Mouse (Mus musculus) CD4-positive, CD25-positive, alpha-beta regulatory T cell, adult 4 months (primary cell): ENCODE data around the gene Ect2. TPM values are rescaled to one million over a fixed set of nuclear protein-coding genes. Genes with fewer than 3 reads are reported as not detected.

Experiments
- ATAC-seq: one replicate; pipeline ENCODE4 v1.8.0; 2017
- polyA plus RNA-seq, 2 experiments: library from polyadenylated mRNA; unstranded; fragments of 100-300 nt; shearing (Covaris generic); gene quantifications; one replicate each; pipeline ENCODE4 v1.2.1; 2017

Gene Ect2
- polyA plus RNA-seq, 2 experiments from 2014 or later, result 4.6 to 7.3 TPM

- ATAC-seq, result no peak
Observed at GRCm38 (mm10) chr3:27156594-27156949, 2.9 kb upstream of the Ect2 start.

GRCm38 (mm10) chr3:27155856-27156593 is 2.3 kb upstream of the Ect2 start:
- ATAC-seq, result no peak

DNA sequence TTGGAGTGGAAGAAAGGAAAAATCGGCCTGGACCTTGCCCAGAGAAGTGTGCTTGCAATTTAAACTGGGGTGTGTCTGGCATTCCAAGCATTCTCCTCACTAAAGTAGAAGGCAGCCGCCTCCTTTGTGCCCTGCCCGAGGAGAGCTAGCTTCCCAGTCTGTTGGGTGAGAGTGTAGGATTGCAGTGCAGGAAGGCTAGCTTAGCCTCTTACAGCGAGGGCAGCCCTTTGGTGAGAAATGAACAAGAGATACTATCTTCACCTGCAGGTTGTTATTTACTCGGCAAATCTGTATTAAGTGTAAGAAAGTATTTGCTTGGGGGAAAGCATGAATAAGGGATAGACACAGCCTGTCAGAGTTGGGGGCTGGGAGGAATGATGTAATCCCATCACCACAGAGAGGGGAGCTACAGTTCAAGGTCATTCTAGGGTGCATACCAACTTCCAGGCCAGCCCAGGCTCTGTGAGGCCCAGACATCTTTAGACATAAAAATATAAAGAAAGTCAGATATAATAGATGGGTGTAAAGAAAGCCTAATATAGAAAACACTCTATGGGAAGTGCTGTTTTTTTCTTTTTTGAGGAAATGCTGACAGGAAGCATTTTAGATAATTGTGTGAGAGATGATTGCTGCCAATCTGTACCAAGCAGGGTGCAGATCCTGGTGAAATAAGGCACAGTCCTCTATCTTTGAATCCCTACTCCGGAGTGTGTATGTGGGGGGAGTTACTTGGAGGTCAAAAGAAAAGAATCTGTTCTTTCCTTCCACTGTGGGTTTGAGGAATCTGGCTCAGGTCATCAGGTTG is 1.6 kb upstream of the Ect2 start:
- ATAC-seq, result no peak

DNA sequence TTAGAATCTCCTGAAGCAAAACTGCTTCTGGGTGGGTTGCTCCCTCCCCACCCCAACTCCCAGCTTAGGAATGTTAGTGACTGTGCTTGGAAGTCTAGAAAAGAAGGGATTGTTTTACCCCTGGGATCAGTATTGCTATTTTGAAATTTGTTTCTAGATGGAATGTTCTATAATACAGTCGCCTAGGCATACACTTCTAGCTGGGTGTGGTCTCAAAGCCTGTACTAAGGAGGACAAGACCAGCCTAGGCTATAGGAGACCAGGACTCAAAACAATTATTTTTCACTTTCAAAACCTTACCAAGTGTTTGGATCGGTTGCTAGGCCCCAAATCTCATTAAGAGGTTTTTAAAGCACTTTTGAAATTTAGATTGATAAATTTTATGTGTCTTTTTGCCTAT is 602 bp upstream of the Ect2 start:
- ATAC-seq, result no peak

DNA sequence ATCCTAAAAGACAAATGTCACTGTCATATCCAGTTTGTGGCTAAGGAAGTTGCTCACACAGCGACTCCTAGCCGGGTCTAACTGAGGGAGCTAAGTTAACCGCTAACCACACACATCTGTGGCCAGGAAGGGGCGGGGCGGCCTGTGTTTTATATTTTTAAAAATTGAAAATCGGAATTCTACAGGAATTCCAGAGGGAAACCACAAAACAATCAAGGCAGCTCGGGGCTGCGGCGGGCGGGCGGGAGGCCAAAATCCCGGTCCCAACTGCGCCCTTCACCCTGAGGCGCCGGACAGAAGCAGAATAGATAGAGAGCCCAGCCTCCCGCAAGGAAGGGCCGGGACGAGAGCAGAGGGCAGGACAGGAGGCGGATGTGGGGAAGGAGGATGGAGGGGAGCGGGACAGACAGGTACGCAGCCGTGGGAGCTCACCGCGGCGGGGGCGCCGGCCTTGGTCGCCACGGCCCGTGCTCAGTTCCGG is 447 bp downstream of the Ect2 start:
- ATAC-seq, result peak; percentile 18

GRCm38 (mm10) chr3:27145733-27146132 is 7.9 kb downstream of the Ect2 start:
- no peak for ATAC-seq

- no peak for ATAC-seq
Observed at GRCm38 (mm10) chr3:27143570-27143969, 10.1 kb downstream of the Ect2 start.

- ATAC-seq, result no peak
Observed at GRCm38 (mm10) chr3:27140101-27140500, 13.6 kb downstream of the Ect2 start.

GRCm38 (mm10) chr3:27121864-27122450 is 31.7 kb downstream of the Ect2 start:
- no peak for ATAC-seq

GRCm38 (mm10) chr3:27120932-27121331 is 32.7 kb downstream of the Ect2 start:
- ATAC-seq, result no peak

- ATAC-seq, result no peak
Observed at GRCm38 (mm10) chr3:27118227-27118626, 35.5 kb downstream of the Ect2 start.

DNA sequence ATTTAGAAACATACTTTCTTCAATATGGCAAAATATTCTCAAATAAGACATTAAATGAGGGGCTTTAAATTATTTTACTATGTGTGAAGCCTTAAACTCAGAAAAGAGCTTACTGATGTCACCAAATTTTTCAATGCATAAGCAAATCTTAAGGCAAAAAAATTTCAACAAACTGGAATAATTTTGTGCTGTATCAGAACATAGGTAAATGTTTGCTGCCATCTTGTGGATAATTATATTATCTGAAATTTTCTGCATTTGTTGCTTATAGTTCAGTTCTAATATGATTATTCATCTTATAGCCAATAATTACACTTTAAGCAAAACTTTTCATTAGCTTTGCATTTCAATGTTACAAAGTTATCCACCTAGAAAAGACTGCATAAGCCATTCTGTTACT is 42.8 kb downstream of the Ect2 start:
- no peak for ATAC-seq

DNA sequence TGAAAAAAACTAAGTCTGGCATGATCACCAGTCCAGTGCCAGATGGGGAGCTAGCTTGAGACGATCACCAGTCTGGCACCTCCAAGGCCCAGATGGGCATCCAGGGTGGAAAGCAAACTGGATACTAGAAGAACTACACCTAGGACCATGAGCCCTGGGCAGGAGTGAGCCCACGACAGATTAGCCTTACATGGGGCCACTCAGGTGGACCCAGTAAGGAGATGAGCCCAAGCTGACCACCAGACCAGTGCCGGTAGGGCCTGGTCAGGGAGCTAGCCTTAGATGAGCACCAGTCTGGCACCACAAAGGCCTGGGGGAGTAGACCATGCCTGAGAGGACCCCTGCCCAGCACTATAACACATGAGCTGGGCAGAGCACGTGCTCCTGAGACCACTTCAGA is 44.6 kb downstream of the Ect2 start:
- no peak for ATAC-seq

- no peak for ATAC-seq
Observed at GRCm38 (mm10) chr3:27107142-27107541, 46.5 kb downstream of the Ect2 start.

DNA sequence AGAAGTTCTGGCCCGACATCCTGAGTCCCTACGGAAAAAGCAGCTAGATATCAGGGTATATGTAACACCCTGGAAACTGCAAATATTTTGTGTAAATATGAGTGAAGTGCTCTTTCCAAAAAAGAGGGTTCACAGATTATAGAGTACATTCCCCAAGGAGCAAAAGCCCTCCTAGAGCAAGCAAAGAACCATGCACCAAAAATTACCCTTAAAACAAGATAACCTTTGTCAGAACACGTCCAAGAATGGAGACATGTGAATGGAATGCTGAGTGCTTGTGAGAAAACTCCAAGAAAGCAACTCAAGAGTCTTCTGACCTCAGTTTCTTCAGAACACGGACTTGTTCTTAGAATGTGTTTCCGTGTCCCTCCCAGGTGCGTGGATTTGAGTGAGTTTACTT is 50.7 kb downstream of the Ect2 start:
- ATAC-seq, result no peak

GRCm38 (mm10) chr3:27098633-27099032 is 55.0 kb downstream of the Ect2 start:
- no peak for ATAC-seq

DNA sequence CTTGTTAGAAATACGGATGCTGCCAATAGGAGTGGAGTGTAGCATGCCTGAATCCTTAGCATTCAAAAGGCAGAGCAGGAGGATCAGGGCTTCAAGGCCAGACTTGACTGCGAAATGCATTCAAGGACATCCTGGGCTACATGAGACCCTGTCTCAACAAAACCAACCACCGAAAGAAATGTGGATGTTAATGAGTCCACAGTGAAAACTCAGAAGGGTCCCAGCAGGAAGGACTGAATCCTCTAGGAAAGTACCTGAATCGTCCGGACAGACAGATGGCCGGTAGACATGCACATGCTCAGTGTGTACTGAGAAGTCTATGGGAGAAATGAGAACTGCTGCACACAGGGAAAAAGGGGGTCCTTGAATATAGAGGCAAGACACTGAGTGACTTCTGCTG is 67.5 kb downstream of the Ect2 start:
- no peak for ATAC-seq

GRCm38 (mm10) chr3:27081229-27082060 is 72.2 kb downstream of the Ect2 start:
- no peak for ATAC-seq

- no peak for ATAC-seq
Observed at GRCm38 (mm10) chr3:27080061-27080770, 73.5 kb downstream of the Ect2 start.

DNA sequence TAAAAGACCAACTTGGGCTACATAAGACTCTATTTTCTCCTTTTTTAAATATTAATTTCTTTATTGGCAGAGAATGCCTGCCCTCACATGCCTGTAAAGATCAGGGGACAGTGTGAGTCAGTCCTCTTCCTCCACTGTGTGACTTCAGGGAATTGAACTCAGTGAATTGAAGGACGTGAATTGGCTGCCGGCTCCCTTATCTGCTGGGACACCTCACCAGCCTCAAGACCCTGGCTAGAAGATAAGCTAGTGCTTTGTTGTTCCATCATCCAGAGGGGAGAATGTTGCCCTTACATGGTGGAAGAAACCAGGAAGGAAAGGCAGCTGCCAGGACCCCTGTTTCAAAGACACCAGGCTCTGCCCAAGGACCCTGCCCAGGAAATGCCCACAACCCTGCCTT is 79.8 kb downstream of the Ect2 start:
- ATAC-seq, result no peak

- ATAC-seq, result no peak
Observed at GRCm38 (mm10) chr3:27071706-27072105, 82.0 kb downstream of the Ect2 start.

GRCm38 (mm10) chr3:27070340-27070739 is 83.3 kb downstream of the Ect2 start:
- no peak for ATAC-seq
